In genomic region chr9:46156711-46157110, GRCm38 (mm10) we compare ENCODE assay signal across 13 mouse cellular contexts.
DNase-seq lines count a peak whose midpoint lies in the region; ATAC-seq and TF ChIP-seq lines count a peak whose summit lies in the region.
"Had no signal": no experiment of that assay in that cellular context is flagged by ENCODE, and none has a peak within 500 bp of the region (broad histone marks: within the 10 kb centered on the region; RNA-seq: fewer than 3 reads in every experiment).

No protein-coding gene starts in this region.

- no peak overlapping the region for H3K4me2 ChIP-seq in hindbrain, embryonic 13.5 days
- no peak overlapping the region for H3K4me2 ChIP-seq in hindbrain, embryonic 11.5 days (replicated peaks; ENCODE audit: low read depth, low read length)
- H3K4me2 ChIP-seq in heart, embryonic 15.5 days: no peak overlapping the region

- H3K4me3 ChIP-seq in cerebellum, adult 2 months (replicated peaks; ENCODE audit: insufficient read depth, low read depth, low read length): no peak overlapping the region
- no peak overlapping the region for H3K4me3 ChIP-seq in hindbrain, embryonic 13.5 days
- no peak overlapping the region for H3K4me3 ChIP-seq in hindbrain, embryonic 11.5 days (ENCODE audit: low read depth, low read length)
- H3K4me3 ChIP-seq in heart, embryonic 15.5 days: no peak overlapping the region
- H3K4me3 ChIP-seq: myocyte had no signal

- H3K36me3 ChIP-seq in hindbrain, embryonic 13.5 days: no peaks in the 10 kb centered on the region
- no peaks in the 10 kb centered on the region for H3K36me3 ChIP-seq in hindbrain, embryonic 11.5 days (ENCODE audit: control insufficient read depth, insufficient read depth, low read length)
- H3K36me3 ChIP-seq in heart, embryonic 15.5 days: 0 out of 2 replicates have a peak, but pooled peaks cover 3% of the 10 kb centered on the region

- no peaks in the 10 kb centered on the region for H3K9me3 ChIP-seq in hindbrain, embryonic 13.5 days
- no peaks in the 10 kb centered on the region for H3K9me3 ChIP-seq in hindbrain, embryonic 11.5 days (ENCODE audit: control insufficient read depth, low read length)
- no peaks in the 10 kb centered on the region for H3K9me3 ChIP-seq in heart, embryonic 15.5 days (replicated peaks)

- DNase-seq in cerebellum, adult 2 months: no peak
- DNase-seq in cerebellum, adult 18-20 months: no peak
- DNase-seq in hindbrain, embryonic 11.5 days (ENCODE audit: low spot score): no peak
- peak; percentile 54 for DNase-seq in 3T3-L1 (ENCODE audit: low read depth, low spot score)
- no peak for DNase-seq in spleen, postnatal 10 days (ENCODE audit: low spot score in 2 of 2)
- DNase-seq: kidney, postnatal 4 days; thymus, adult 2 months had no signal

- no peaks in the 10 kb centered on the region for H3K27me3 ChIP-seq in cerebellum, adult 2 months (ENCODE audit: control insufficient read depth, insufficient read depth, low read length)
- no peaks in the 10 kb centered on the region for H3K27me3 ChIP-seq in hindbrain, embryonic 13.5 days
- no peaks in the 10 kb centered on the region for H3K27me3 ChIP-seq in hindbrain, embryonic 11.5 days (ENCODE audit: control insufficient read depth, insufficient read depth, low read length)
- H3K27me3 ChIP-seq in heart, embryonic 15.5 days: no peaks in the 10 kb centered on the region

- no peak for TF ChIP-seq CTCF in cerebellum, adult 2 months (IDR thresholded peaks at IDR 0.05; ENCODE audit: borderline replicate concordance, insufficient read depth, low read depth, low read length)

- H3K4me1 ChIP-seq in cerebellum, adult 2 months (ENCODE audit: control insufficient read depth, insufficient read depth, low read length): peaks cover 10% of the 10 kb centered on the region
- H3K4me1 ChIP-seq in hindbrain, embryonic 13.5 days (replicated peaks): peaks cover 13% of the 10 kb centered on the region; the same call in 1 of the 2 replicates
- 0 out of 2 replicates have a peak, but pooled peaks cover 2% of the 10 kb centered on the region for H3K4me1 ChIP-seq in hindbrain, embryonic 11.5 days (replicated peaks; ENCODE audit: control insufficient read depth, insufficient read depth, low read length)
- H3K4me1 ChIP-seq in heart, embryonic 15.5 days (replicated peaks): peaks cover 19% of the 10 kb centered on the region

- ATAC-seq in hindbrain, embryonic 13.5 days (ENCODE audit: low FRiP score): 0 out of 2 replicates have a peak, but pooled peaks have one; percentile 43
- ATAC-seq in hindbrain, embryonic 11.5 days (ENCODE audit: low FRiP score): no peak
- ATAC-seq in heart, embryonic 15.5 days (replicated peaks; ENCODE audit: insufficient number of reproducible peaks, insufficient read depth, low FRiP score, low read depth): no peak
- ATAC-seq in inflammation-experienced regulatory T-cells, adult 6 months: no peak

- peak overlapping the region; percentile 58; the same call in 1 of the 2 replicates for H3K27ac ChIP-seq in cerebellum, adult 2 months (ENCODE audit: insufficient read depth, low read length)
- H3K27ac ChIP-seq in hindbrain, embryonic 13.5 days: no peak overlapping the region
- H3K27ac ChIP-seq in hindbrain, embryonic 11.5 days (ENCODE audit: low read depth, low read length): no peak overlapping the region
- peak overlapping the region; percentile 38 for H3K27ac ChIP-seq in heart, embryonic 15.5 days
- H3K27ac ChIP-seq: liver, embryonic 14.5 days; macrophage had no signal

- no peak for TF ChIP-seq POLR2A in cerebellum, adult 2 months (IDR thresholded peaks at IDR 0.05; ENCODE audit: borderline replicate concordance, insufficient read depth, low read length)

- 32% methylated on average over 4 of the region's 4 CpGs for WGBS in cerebellum, adult 2 months
- 23% methylated on average over 4 of the region's 4 CpGs for WGBS in hindbrain, embryonic 13.5 days
- 61% methylated on average over 4 of the region's 4 CpGs for WGBS in hindbrain, embryonic 11.5 days
- WGBS in heart, embryonic 15.5 days: 55% methylated on average over 4 of the region's 4 CpGs

- no peak overlapping the region for H3K9ac ChIP-seq in hindbrain, embryonic 13.5 days
- no peak overlapping the region for H3K9ac ChIP-seq in hindbrain, embryonic 11.5 days (ENCODE audit: low read depth, low read length)
- H3K9ac ChIP-seq in heart, embryonic 15.5 days: no peak overlapping the region
- H3K9ac ChIP-seq: liver, embryonic 14.5 days had no signal

Comparison
In these comparisons a context has a peak if more than half of its experiments do, and no peak if none do; other contexts are left out.
1. H3K27ac ChIP-seq: peak in cerebellum, adult 2 months (single experiment) and heart, embryonic 15.5 days (single experiment); none in hindbrain, embryonic 13.5 days (single experiment) and hindbrain, embryonic 11.5 days (single experiment).